Mouse (Mus musculus) stomach, embryonic 14.5 days (tissue): ENCODE data around the gene Sox2. TPM values are rescaled to one million over a fixed set of nuclear protein-coding genes. Genes with fewer than 3 reads are reported as not detected.

ENCODE experiments used
- ATAC-seq: fragments of 200-750 bp; cut with Nextera tagmentation; 2 replicates; pipeline ENCODE4 v1.8.0; 2017; ENCODE audit warnings: low read depth, moderate TSS enrichment; ENCODE audit not compliant: insufficient number of reproducible peaks, insufficient read depth, low FRiP score
- H3K27ac ChIP-seq: fragments of 300-500 bp; sonication (generic); 2 replicates; pipeline ENCODE4 v1.5.1; 2014; ENCODE audit warnings: mild to moderate bottlenecking, low read length, moderate library complexity, mixed read lengths
- H3K27me3 ChIP-seq: fragments of 300-500 bp; sonication (generic); 2 replicates; pipeline ENCODE4 v1.6.1; 2014; ENCODE audit warnings: low read length, control low read depth, mixed read lengths; ENCODE audit not compliant: control insufficient read depth, insufficient read depth
- H3K36me3 ChIP-seq: fragments of 300-500 bp; sonication (generic); 2 replicates; pipeline ENCODE4 v1.6.1; 2014; ENCODE audit warnings: mild to moderate bottlenecking, control low read depth, low read length, moderate library complexity, mixed read lengths; ENCODE audit not compliant: control insufficient read depth, insufficient read depth
- H3K4me1 ChIP-seq: fragments of 300-500 bp; sonication (generic); 2 replicates; pipeline ENCODE4 v1.6.1; 2014; ENCODE audit warnings: low read length, control low read depth, mixed read lengths; ENCODE audit not compliant: control insufficient read depth, insufficient read depth
- H3K4me2 ChIP-seq: fragments of 300-500 bp; sonication (generic); replicated peaks from 2 replicates; pipeline ENCODE4 v1.6.1; 2014; ENCODE audit warnings: low read depth, low read length, control low read depth
- H3K4me3 ChIP-seq: fragments of 300-500 bp; sonication (generic); 2 replicates; pipeline ENCODE4 v1.5.1; 2014; ENCODE audit warnings: low read depth, low read length, control low read depth
- H3K9ac ChIP-seq: fragments of 300-500 bp; sonication (generic); replicated peaks from 2 replicates; pipeline ENCODE4 v1.6.1; 2014; ENCODE audit warnings: low read depth, mild to moderate bottlenecking, control low read depth, low read length, moderate library complexity, mixed read lengths
- H3K9me3 ChIP-seq: fragments of 300-500 bp; sonication (generic); 2 replicates; pipeline ENCODE4 v1.6.1; 2016; ENCODE audit warnings: low read depth, low read length, control low read depth; ENCODE audit not compliant: control insufficient read depth
- WGBS: fragments of 180-500 bp; shearing (Covaris S2); extraction: QIAGEN DNeasy Blood & Tissue Kit; methylation state at CpG from one replicate; pipeline ENCODE4 v1.1.7; 2014; 5-methylcytosine and 5-hydroxymethylcytosine counted together
- polyA plus RNA-seq: library from polyadenylated mRNA; unstranded; fragments of >200 nt; fragmentation: Nextera tagmentation; extraction: Ambion mirVana; gene quantifications from 2 replicates; pipeline ENCODE4 v1.2.1, GENCODE M21; 2014

The Sox2 gene
- polyA plus RNA-seq, 1 experiment from 2014 or later = 12.0 TPM

GRCm38 (mm10) chr3:34630031-34630430 is 20.2 kb upstream of the Sox2 start:
- Histone ChIP-seq H3K36me3 (no peaks in the 10 kb centered on the region), H3K4me2 (no peak overlapping the region), H3K4me3 (no peak overlapping the region), H3K4me1 (no peaks in the 10 kb centered on the region), H3K9me3 (no peaks in the 10 kb centered on the region), H3K9ac (no peak overlapping the region), H3K27me3 (no peaks in the 10 kb centered on the region), H3K27ac (no peak overlapping the region)
- 64% methylated on average over 8 of the region's 8 CpGs for WGBS
- ATAC-seq = no peak

- Histone ChIP-seq H3K4me2 (no peak overlapping the region), H3K36me3 (no peaks in the 10 kb centered on the region), H3K9me3 (no peaks in the 10 kb centered on the region), H3K27ac (no peak overlapping the region), H3K4me3 (no peak overlapping the region), H3K4me1 (no peaks in the 10 kb centered on the region), H3K9ac (no peak overlapping the region), H3K27me3 (no peaks in the 10 kb centered on the region)
- 39% methylated on average over 1 of the region's 1 CpGs for WGBS
- ATAC-seq = no peak
Observed at GRCm38 (mm10) chr3:34630736-34631135, 19.5 kb upstream of the Sox2 start.

- Histone ChIP-seq H3K4me3 (no peak overlapping the region), H3K4me1 (0 out of 2 replicates have a peak, but pooled peaks cover under 1% of the 10 kb centered on the region), H3K9me3 (no peaks in the 10 kb centered on the region), H3K36me3 (no peaks in the 10 kb centered on the region), H3K9ac (no peak overlapping the region), H3K27me3 (peaks cover 27% of the 10 kb centered on the region), H3K4me2 (no peak overlapping the region), H3K27ac (no peak overlapping the region)
- 54% methylated on average over 6 of the region's 6 CpGs for WGBS
- ATAC-seq = no peak
Observed at GRCm38 (mm10) chr3:34636958-34637357, 13.2 kb upstream of the Sox2 start.

- Histone ChIP-seq H3K27me3 (peaks cover 30% of the 10 kb centered on the region), H3K4me1 (0 out of 2 replicates have a peak, but pooled peaks cover 5% of the 10 kb centered on the region), H3K4me3 (no peak overlapping the region), H3K9ac (no peak overlapping the region), H3K9me3 (no peaks in the 10 kb centered on the region), H3K27ac (no peak overlapping the region), H3K36me3 (no peaks in the 10 kb centered on the region), H3K4me2 (no peak overlapping the region)
- no peak for ATAC-seq
- 44% methylated on average over 5 of the region's 5 CpGs for WGBS
Observed at GRCm38 (mm10) chr3:34637481-34637880, 12.7 kb upstream of the Sox2 start.

- no peak overlapping the region for H3K4me2 ChIP-seq
- H3K4me1 ChIP-seq = 0 out of 2 replicates have a peak, but pooled peaks cover 5% of the 10 kb centered on the region
- ATAC-seq = no peak
- no peak overlapping the region for H3K4me3 ChIP-seq
- H3K27me3 ChIP-seq = peaks cover 34% of the 10 kb centered on the region
- H3K27ac ChIP-seq = no peak overlapping the region
- H3K9me3 ChIP-seq = no peaks in the 10 kb centered on the region
- no peaks in the 10 kb centered on the region for H3K36me3 ChIP-seq
- H3K9ac ChIP-seq = no peak overlapping the region
- 43% methylated on average over 5 of the region's 5 CpGs for WGBS
Observed at GRCm38 (mm10) chr3:34637926-34638325, 12.3 kb upstream of the Sox2 start.

- Histone ChIP-seq H3K4me1 (0 out of 2 replicates have a peak, but pooled peaks cover 5% of the 10 kb centered on the region), H3K4me3 (no peak overlapping the region), H3K9me3 (no peaks in the 10 kb centered on the region), H3K4me2 (no peak overlapping the region), H3K36me3 (no peaks in the 10 kb centered on the region), H3K9ac (no peak overlapping the region), H3K27me3 (peaks cover 38% of the 10 kb centered on the region), H3K27ac (no peak overlapping the region)
- WGBS = 8% methylated on average over 13 of the region's 13 CpGs
- ATAC-seq = no peak
Observed at GRCm38 (mm10) chr3:34638344-34638743, 11.9 kb upstream of the Sox2 start.

GRCm38 (mm10) chr3:34639031-34639872 is 11.0 kb upstream of the Sox2 start:
- Histone ChIP-seq H3K4me3 (no peak overlapping the region), H3K36me3 (no peaks in the 10 kb centered on the region), H3K9ac (no peak overlapping the region), H3K9me3 (no peaks in the 10 kb centered on the region), H3K27me3 (peaks cover 46% of the 10 kb centered on the region), H3K4me2 (no peak overlapping the region), H3K4me1 (0 out of 2 replicates have a peak, but pooled peaks cover 5% of the 10 kb centered on the region), H3K27ac (no peak overlapping the region)
- WGBS = 6% methylated on average over 24 of the region's 24 CpGs
- no peak for ATAC-seq

GRCm38 (mm10) chr3:34639873-34640270 is 10.3 kb upstream of the Sox2 start:
- ATAC-seq = no peak
- 7% methylated on average over 10 of the region's 10 CpGs for WGBS
- H3K4me1 ChIP-seq = 0 out of 2 replicates have a peak, but pooled peaks cover 5% of the 10 kb centered on the region
- no peak overlapping the region for H3K4me2 ChIP-seq
- no peaks in the 10 kb centered on the region for H3K36me3 ChIP-seq
- H3K9me3 ChIP-seq = no peaks in the 10 kb centered on the region
- no peak overlapping the region for H3K27ac ChIP-seq
- H3K27me3 ChIP-seq = peaks cover 50% of the 10 kb centered on the region
- no peak overlapping the region for H3K9ac ChIP-seq
- no peak overlapping the region for H3K4me3 ChIP-seq
